Mouse (Mus musculus): ENCODE results near the gene Kcnj6. TPM values are rescaled to one million over a fixed set of nuclear protein-coding genes. Genes with fewer than 3 reads are reported as not detected.

The Kcnj6 gene
- polyA plus RNA-seq, 1 experiment from 2014 or later = 0.17 TPM

DNA sequence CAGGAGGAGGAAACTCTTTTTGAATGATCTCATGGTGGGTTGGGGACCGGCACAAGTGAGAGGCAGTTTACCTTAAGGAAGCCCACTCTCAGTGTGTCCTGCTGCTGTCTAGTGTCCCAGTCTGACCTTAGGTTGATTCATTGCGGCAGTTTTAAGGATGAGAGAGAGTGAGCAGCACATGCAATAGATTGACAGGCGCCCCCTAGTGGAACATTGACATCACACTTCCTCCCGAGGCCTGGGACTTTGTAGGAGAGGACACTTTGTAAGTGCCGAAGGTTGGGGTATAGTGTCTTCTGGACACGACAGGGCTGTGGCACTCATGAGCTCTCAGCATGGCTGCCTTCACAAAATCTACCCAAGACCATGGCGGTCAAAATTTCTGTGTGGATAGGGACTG lies 213.8 kb downstream of the Kcnj6 start:
- ATAC-seq = no peak
- 71% methylated on average over 7 of the region's 7 CpGs for WGBS
- Histone ChIP-seq H3K4me2 (ENCODE audit: low read depth, low read length) (no peak overlapping the region), H3K36me3 (ENCODE audit: control insufficient read depth, insufficient read depth, low read length) (no peaks in the 10 kb centered on the region), H3K27ac (ENCODE audit: low read length) (no peak overlapping the region), H3K27me3 (replicated peaks; ENCODE audit: control insufficient read depth, insufficient read depth, low read length) (no peaks in the 10 kb centered on the region), H3K4me3 (ENCODE audit: low read length) (no peak overlapping the region), H3K9ac (ENCODE audit: low read depth, low read length) (no peak overlapping the region), H3K4me1 (ENCODE audit: control insufficient read depth, insufficient read depth, low read length) (no peaks in the 10 kb centered on the region), H3K9me3 (ENCODE audit: control insufficient read depth, low read length) (no peaks in the 10 kb centered on the region)

GRCm38 (mm10) chr16:94782110-94782946 lies 215.2 kb downstream of the Kcnj6 start:
- no peaks in the 10 kb centered on the region for H3K9me3 ChIP-seq (ENCODE audit: control insufficient read depth, low read length)
- no peak overlapping the region for H3K9ac ChIP-seq (ENCODE audit: low read depth, low read length)
- no peaks in the 10 kb centered on the region for H3K36me3 ChIP-seq (ENCODE audit: control insufficient read depth, insufficient read depth, low read length)
- no peak overlapping the region for H3K4me3 ChIP-seq (ENCODE audit: low read length)
- H3K4me2 ChIP-seq (ENCODE audit: low read depth, low read length) = no peak overlapping the region
- H3K27ac ChIP-seq (ENCODE audit: low read length) = 0 out of 2 replicates have a peak overlapping the region, but pooled peaks have one; percentile 37
- ATAC-seq = no peak; the same call in 1 of the 2 replicates
- H3K4me1 ChIP-seq (ENCODE audit: control insufficient read depth, insufficient read depth, low read length) = no peaks in the 10 kb centered on the region
- H3K27me3 ChIP-seq (replicated peaks; ENCODE audit: control insufficient read depth, insufficient read depth, low read length) = no peaks in the 10 kb centered on the region
- 70% methylated on average over 24 of the region's 24 CpGs for WGBS

GRCm38 (mm10) chr16:94773928-94774327 lies 223.6 kb downstream of the Kcnj6 start:
- H3K36me3 ChIP-seq (ENCODE audit: control insufficient read depth, insufficient read depth, low read length) = no peaks in the 10 kb centered on the region
- H3K4me3 ChIP-seq (ENCODE audit: low read length) = no peak overlapping the region
- no peak overlapping the region for H3K9ac ChIP-seq (ENCODE audit: low read depth, low read length)
- WGBS = 70% methylated on average over 5 of the region's 5 CpGs
- H3K4me2 ChIP-seq (ENCODE audit: low read depth, low read length) = no peak overlapping the region
- ATAC-seq = no peak
- no peak overlapping the region for H3K27ac ChIP-seq (ENCODE audit: low read length)
- no peaks in the 10 kb centered on the region for H3K4me1 ChIP-seq (ENCODE audit: control insufficient read depth, insufficient read depth, low read length)
- H3K9me3 ChIP-seq (ENCODE audit: control insufficient read depth, low read length) = no peaks in the 10 kb centered on the region
- H3K27me3 ChIP-seq (replicated peaks; ENCODE audit: control insufficient read depth, insufficient read depth, low read length) = no peaks in the 10 kb centered on the region

DNA sequence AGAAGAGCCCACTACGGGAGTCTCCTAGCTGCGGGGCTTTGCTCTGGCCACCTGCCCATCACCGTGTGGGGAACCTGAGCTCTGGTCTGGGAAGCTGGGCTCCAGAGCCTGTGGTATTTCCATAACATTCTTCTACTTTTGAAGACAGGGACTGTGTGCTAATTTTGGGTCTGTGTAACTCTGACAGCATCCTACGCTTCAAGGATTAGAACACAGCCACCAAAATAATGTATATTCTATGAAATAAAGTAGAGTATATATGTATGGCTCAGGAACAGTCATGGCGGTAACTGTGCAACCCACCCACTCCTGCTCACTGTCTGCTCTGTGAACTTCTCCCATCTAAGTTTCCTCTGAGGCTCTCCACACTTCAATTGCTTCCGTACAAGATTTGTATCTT lies 229.9 kb downstream of the Kcnj6 start:
- Histone ChIP-seq H3K4me3 (ENCODE audit: low read length) (no peak overlapping the region), H3K9me3 (ENCODE audit: control insufficient read depth, low read length) (no peaks in the 10 kb centered on the region), H3K27ac (ENCODE audit: low read length) (no peak overlapping the region), H3K9ac (ENCODE audit: low read depth, low read length) (no peak overlapping the region), H3K36me3 (ENCODE audit: control insufficient read depth, insufficient read depth, low read length) (no peaks in the 10 kb centered on the region), H3K27me3 (replicated peaks; ENCODE audit: control insufficient read depth, insufficient read depth, low read length) (no peaks in the 10 kb centered on the region), H3K4me2 (ENCODE audit: low read depth, low read length) (no peak overlapping the region), H3K4me1 (ENCODE audit: control insufficient read depth, insufficient read depth, low read length) (no peaks in the 10 kb centered on the region)
- 83% methylated on average over 6 of the region's 6 CpGs for WGBS
- no peak for ATAC-seq

DNA sequence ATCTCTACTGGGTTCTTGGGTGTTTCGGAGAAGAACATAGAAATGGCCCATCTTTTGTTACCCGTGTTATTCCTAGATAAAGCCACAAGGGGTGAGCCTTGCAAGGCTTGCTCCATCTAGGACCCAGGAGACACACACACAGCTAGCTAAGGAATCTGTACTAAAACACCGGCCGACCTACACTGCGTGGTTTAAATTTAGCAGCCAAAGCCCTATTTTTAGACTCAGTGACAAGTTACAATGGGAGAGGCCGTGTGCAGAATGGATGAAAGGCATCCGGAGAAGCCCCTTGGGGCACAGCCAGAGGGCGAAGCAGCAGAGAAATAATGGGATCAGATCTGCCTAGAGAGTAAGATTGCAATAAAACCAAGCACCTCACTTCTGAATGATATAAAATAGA lies 232.4 kb downstream of the Kcnj6 start:
- no peak for ATAC-seq
- Histone ChIP-seq H3K9ac (ENCODE audit: low read depth, low read length) (no peak overlapping the region), H3K36me3 (ENCODE audit: control insufficient read depth, insufficient read depth, low read length) (no peaks in the 10 kb centered on the region), H3K9me3 (ENCODE audit: control insufficient read depth, low read length) (no peaks in the 10 kb centered on the region), H3K4me3 (ENCODE audit: low read length) (no peak overlapping the region), H3K4me1 (ENCODE audit: control insufficient read depth, insufficient read depth, low read length) (no peaks in the 10 kb centered on the region), H3K27me3 (replicated peaks; ENCODE audit: control insufficient read depth, insufficient read depth, low read length) (no peaks in the 10 kb centered on the region), H3K4me2 (ENCODE audit: low read depth, low read length) (no peak overlapping the region), H3K27ac (ENCODE audit: low read length) (no peak overlapping the region)
- 41% methylated on average over 8 of the region's 8 CpGs for WGBS

DNA sequence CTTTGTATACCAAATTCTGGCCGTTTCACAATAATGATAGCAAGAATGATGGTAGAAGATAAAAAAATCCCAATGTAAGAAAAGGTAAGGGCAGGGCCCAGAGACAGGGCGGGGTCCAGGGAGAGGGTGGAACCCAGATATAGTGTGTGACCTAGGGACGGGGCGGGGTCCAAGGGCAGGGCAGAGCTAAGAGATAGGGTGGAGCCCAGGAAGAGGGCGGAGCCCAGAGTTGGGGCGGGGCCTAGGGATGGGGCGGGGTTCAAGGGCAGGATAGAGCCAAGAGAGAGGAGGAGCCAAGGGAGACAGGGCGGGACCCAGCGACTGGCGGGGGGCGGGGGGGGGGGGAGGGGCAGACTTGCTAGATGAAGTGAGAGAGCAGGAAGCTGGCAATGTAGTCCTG lies 236.8 kb downstream of the Kcnj6 start:
- Histone ChIP-seq H3K27me3 (replicated peaks; ENCODE audit: control insufficient read depth, insufficient read depth, low read length) (no peaks in the 10 kb centered on the region), H3K4me2 (ENCODE audit: low read depth, low read length) (no peak overlapping the region), H3K4me3 (ENCODE audit: low read length) (no peak overlapping the region), H3K36me3 (ENCODE audit: control insufficient read depth, insufficient read depth, low read length) (no peaks in the 10 kb centered on the region), H3K4me1 (ENCODE audit: control insufficient read depth, insufficient read depth, low read length) (no peaks in the 10 kb centered on the region), H3K9ac (ENCODE audit: low read depth, low read length) (no peak overlapping the region), H3K9me3 (ENCODE audit: control insufficient read depth, low read length) (no peaks in the 10 kb centered on the region), H3K27ac (ENCODE audit: low read length) (no peak overlapping the region)
- peak; percentile 77 for ATAC-seq
- 54% methylated on average over 8 of the region's 11 CpGs for WGBS

GRCm38 (mm10) chr16:94759761-94760160 lies 237.7 kb downstream of the Kcnj6 start:
- no peak overlapping the region for H3K4me3 ChIP-seq (ENCODE audit: low read length)
- H3K36me3 ChIP-seq (ENCODE audit: control insufficient read depth, insufficient read depth, low read length) = no peaks in the 10 kb centered on the region
- WGBS = 83% methylated on average over 5 of the region's 5 CpGs
- no peak for ATAC-seq
- no peak overlapping the region for H3K9ac ChIP-seq (ENCODE audit: low read depth, low read length)
- H3K27ac ChIP-seq (ENCODE audit: low read length) = no peak overlapping the region
- no peaks in the 10 kb centered on the region for H3K27me3 ChIP-seq (replicated peaks; ENCODE audit: control insufficient read depth, insufficient read depth, low read length)
- no peaks in the 10 kb centered on the region for H3K9me3 ChIP-seq (ENCODE audit: control insufficient read depth, low read length)
- H3K4me2 ChIP-seq (ENCODE audit: low read depth, low read length) = no peak overlapping the region
- H3K4me1 ChIP-seq (ENCODE audit: control insufficient read depth, insufficient read depth, low read length) = no peaks in the 10 kb centered on the region

- Histone ChIP-seq H3K4me3 (ENCODE audit: low read length) (no peak overlapping the region), H3K9me3 (ENCODE audit: control insufficient read depth, low read length) (no peaks in the 10 kb centered on the region), H3K4me1 (ENCODE audit: control insufficient read depth, insufficient read depth, low read length) (no peaks in the 10 kb centered on the region), H3K9ac (ENCODE audit: low read depth, low read length) (no peak overlapping the region), H3K27ac (ENCODE audit: low read length) (no peak overlapping the region), H3K27me3 (replicated peaks; ENCODE audit: control insufficient read depth, insufficient read depth, low read length) (no peaks in the 10 kb centered on the region), H3K4me2 (ENCODE audit: low read depth, low read length) (no peak overlapping the region), H3K36me3 (ENCODE audit: control insufficient read depth, insufficient read depth, low read length) (no peaks in the 10 kb centered on the region)
- 27% methylated on average over 3 of the region's 3 CpGs for WGBS
- no peak for ATAC-seq
Measured at GRCm38 (mm10) chr16:94758606-94759005, 238.9 kb downstream of the Kcnj6 start.

- no peaks in the 10 kb centered on the region for H3K4me1 ChIP-seq (ENCODE audit: control insufficient read depth, insufficient read depth, low read length)
- 67% methylated on average over 6 of the region's 6 CpGs for WGBS
- no peaks in the 10 kb centered on the region for H3K9me3 ChIP-seq (ENCODE audit: control insufficient read depth, low read length)
- no peak overlapping the region for H3K27ac ChIP-seq (ENCODE audit: low read length)
- ATAC-seq = no peak
- no peak overlapping the region for H3K4me3 ChIP-seq (ENCODE audit: low read length)
- H3K27me3 ChIP-seq (replicated peaks; ENCODE audit: control insufficient read depth, insufficient read depth, low read length) = no peaks in the 10 kb centered on the region
- no peaks in the 10 kb centered on the region for H3K36me3 ChIP-seq (ENCODE audit: control insufficient read depth, insufficient read depth, low read length)
- no peak overlapping the region for H3K9ac ChIP-seq (ENCODE audit: low read depth, low read length)
- no peak overlapping the region for H3K4me2 ChIP-seq (ENCODE audit: low read depth, low read length)
Measured at GRCm38 (mm10) chr16:94756352-94756751, 241.1 kb downstream of the Kcnj6 start.

GRCm38 (mm10) chr16:94753453-94753852 lies 244.0 kb downstream of the Kcnj6 start:
- no peak for ATAC-seq
- no peaks in the 10 kb centered on the region for H3K9me3 ChIP-seq (ENCODE audit: control insufficient read depth, low read length)
- no peaks in the 10 kb centered on the region for H3K4me1 ChIP-seq (ENCODE audit: control insufficient read depth, insufficient read depth, low read length)
- no peak overlapping the region for H3K4me2 ChIP-seq (ENCODE audit: low read depth, low read length)
- H3K4me3 ChIP-seq (ENCODE audit: low read length) = no peak overlapping the region
- H3K9ac ChIP-seq (ENCODE audit: low read depth, low read length) = no peak overlapping the region
- H3K36me3 ChIP-seq (ENCODE audit: control insufficient read depth, insufficient read depth, low read length) = no peaks in the 10 kb centered on the region
- H3K27ac ChIP-seq (ENCODE audit: low read length) = no peak overlapping the region
- no peaks in the 10 kb centered on the region for H3K27me3 ChIP-seq (replicated peaks; ENCODE audit: control insufficient read depth, insufficient read depth, low read length)
- 86% methylated on average over 1 of the region's 1 CpGs for WGBS
